Mouse (Mus musculus): ENCODE data around the gene C2cd4c. TPM values are rescaled to one million over a fixed set of nuclear protein-coding genes. Genes with fewer than 3 reads are reported as not detected.

C2cd4c gene
- polyA plus RNA-seq, 1 experiment: 0.05 TPM

GRCm38 (mm10) chr10:79584426-79584825 lies 29.4 kb downstream of the C2cd4c start:
- Histone ChIP-seq H3K4me1 (replicated peaks; ENCODE audit: control insufficient read depth, insufficient read depth, low read length) (no peaks in the 10 kb centered on the region), H3K4me3 (ENCODE audit: control insufficient read depth, insufficient read depth, low read length) (no peak overlapping the region), H3K27ac (ENCODE audit: control insufficient read depth, insufficient read depth, low read length) (no peak overlapping the region), H3K27me3 (ENCODE audit: control insufficient read depth, insufficient read depth, low read length) (no peaks in the 10 kb centered on the region), H3K36me3 (ENCODE audit: control insufficient read depth, insufficient read depth, low read length) (no peaks in the 10 kb centered on the region)
- WGBS: 75% methylated on average over 9 of the region's 9 CpGs
- no peak for DNase-seq
- no peak for TF ChIP-seq CTCF (IDR thresholded peaks at IDR 0.05; ENCODE audit: borderline replicate concordance, control insufficient read depth, extremely low read depth, insufficient read depth, low read length, poor library complexity)
- no peak for TF ChIP-seq POLR2A (IDR thresholded peaks at IDR 0.05; ENCODE audit: control insufficient read depth, extremely low read depth, insufficient read depth, low read length, poor library complexity)

- H3K36me3 ChIP-seq (ENCODE audit: control insufficient read depth, insufficient read depth, low read length): no peaks in the 10 kb centered on the region
- H3K27me3 ChIP-seq (ENCODE audit: control insufficient read depth, insufficient read depth, low read length): no peaks in the 10 kb centered on the region
- no peak for DNase-seq
- WGBS: 80% methylated on average over 7 of the region's 7 CpGs
- H3K4me1 ChIP-seq (replicated peaks; ENCODE audit: control insufficient read depth, insufficient read depth, low read length): no peaks in the 10 kb centered on the region
- TF ChIP-seq CTCF (IDR thresholded peaks at IDR 0.05; ENCODE audit: borderline replicate concordance, control insufficient read depth, extremely low read depth, insufficient read depth, low read length, poor library complexity) (no peak), POLR2A (IDR thresholded peaks at IDR 0.05; ENCODE audit: control insufficient read depth, extremely low read depth, insufficient read depth, low read length, poor library complexity) (no peak)
- no peak overlapping the region for H3K27ac ChIP-seq (ENCODE audit: control insufficient read depth, insufficient read depth, low read length)
- no peak overlapping the region for H3K4me3 ChIP-seq (ENCODE audit: control insufficient read depth, insufficient read depth, low read length)
Measured at GRCm38 (mm10) chr10:79584021-79584420, 29.8 kb downstream of the C2cd4c start.

GRCm38 (mm10) chr10:79581501-79581900 lies 32.3 kb downstream of the C2cd4c start:
- no peak overlapping the region for H3K27ac ChIP-seq (ENCODE audit: control insufficient read depth, insufficient read depth, low read length)
- no peaks in the 10 kb centered on the region for H3K27me3 ChIP-seq (ENCODE audit: control insufficient read depth, insufficient read depth, low read length)
- no peak for TF ChIP-seq CTCF (IDR thresholded peaks at IDR 0.05; ENCODE audit: borderline replicate concordance, control insufficient read depth, extremely low read depth, insufficient read depth, low read length, poor library complexity)
- TF ChIP-seq POLR2A (IDR thresholded peaks at IDR 0.05; ENCODE audit: control insufficient read depth, extremely low read depth, insufficient read depth, low read length, poor library complexity): no peak
- H3K4me1 ChIP-seq (replicated peaks; ENCODE audit: control insufficient read depth, insufficient read depth, low read length): no peaks in the 10 kb centered on the region
- no peaks in the 10 kb centered on the region for H3K36me3 ChIP-seq (ENCODE audit: control insufficient read depth, insufficient read depth, low read length)
- no peak for DNase-seq
- H3K4me3 ChIP-seq (ENCODE audit: control insufficient read depth, insufficient read depth, low read length): no peak overlapping the region
- WGBS: 95% methylated on average over 8 of the region's 8 CpGs

- Histone ChIP-seq H3K27ac (ENCODE audit: control insufficient read depth, insufficient read depth, low read length) (no peak overlapping the region), H3K4me3 (ENCODE audit: control insufficient read depth, insufficient read depth, low read length) (no peak overlapping the region), H3K36me3 (ENCODE audit: control insufficient read depth, insufficient read depth, low read length) (no peaks in the 10 kb centered on the region), H3K4me1 (replicated peaks; ENCODE audit: control insufficient read depth, insufficient read depth, low read length) (no peaks in the 10 kb centered on the region), H3K27me3 (ENCODE audit: control insufficient read depth, insufficient read depth, low read length) (no peaks in the 10 kb centered on the region)
- WGBS: 62% methylated on average over 6 of the region's 6 CpGs
- TF ChIP-seq CTCF (IDR thresholded peaks at IDR 0.05; ENCODE audit: borderline replicate concordance, control insufficient read depth, extremely low read depth, insufficient read depth, low read length, poor library complexity): peak; percentile 60; the same call in 1 of the 2 replicates
- TF ChIP-seq POLR2A (IDR thresholded peaks at IDR 0.05; ENCODE audit: control insufficient read depth, extremely low read depth, insufficient read depth, low read length, poor library complexity): no peak
- DNase-seq: peak; percentile 51
Measured at GRCm38 (mm10) chr10:79580811-79581210, 33.0 kb downstream of the C2cd4c start.

- no peak for DNase-seq
Measured at GRCm38 (mm10) chr10:79580356-79580755, 33.5 kb downstream of the C2cd4c start.

GRCm38 (mm10) chr10:79579781-79580180 lies 34.0 kb downstream of the C2cd4c start:
- TF ChIP-seq POLR2A (IDR thresholded peaks at IDR 0.05; ENCODE audit: control insufficient read depth, extremely low read depth, insufficient read depth, low read length, poor library complexity) (no peak), CTCF (IDR thresholded peaks at IDR 0.05; ENCODE audit: borderline replicate concordance, control insufficient read depth, extremely low read depth, insufficient read depth, low read length, poor library complexity) (no peak)
- H3K27ac ChIP-seq (ENCODE audit: control insufficient read depth, insufficient read depth, low read length): no peak overlapping the region
- no peaks in the 10 kb centered on the region for H3K27me3 ChIP-seq (ENCODE audit: control insufficient read depth, insufficient read depth, low read length)
- WGBS: 81% methylated on average over 12 of the region's 12 CpGs
- H3K36me3 ChIP-seq (ENCODE audit: control insufficient read depth, insufficient read depth, low read length): no peaks in the 10 kb centered on the region
- no peak for DNase-seq
- H3K4me3 ChIP-seq (ENCODE audit: control insufficient read depth, insufficient read depth, low read length): no peak overlapping the region
- no peaks in the 10 kb centered on the region for H3K4me1 ChIP-seq (replicated peaks; ENCODE audit: control insufficient read depth, insufficient read depth, low read length)

More at GRCm38 (mm10) chr10:79580356-79580755, 33.5 kb downstream of the C2cd4c start:
- Histone ChIP-seq H3K36me3 (ENCODE audit: control insufficient read depth, insufficient read depth, low read length) (no peaks in the 10 kb centered on the region), H3K27me3 (ENCODE audit: control insufficient read depth, insufficient read depth, low read length) (no peaks in the 10 kb centered on the region), H3K4me3 (ENCODE audit: control insufficient read depth, insufficient read depth, low read length) (no peak overlapping the region), H3K4me1 (replicated peaks; ENCODE audit: control insufficient read depth, insufficient read depth, low read length) (no peaks in the 10 kb centered on the region), H3K27ac (ENCODE audit: control insufficient read depth, insufficient read depth, low read length) (no peak overlapping the region)
- TF ChIP-seq CTCF (IDR thresholded peaks at IDR 0.05; ENCODE audit: borderline replicate concordance, control insufficient read depth, extremely low read depth, insufficient read depth, low read length, poor library complexity): no peak
- TF ChIP-seq POLR2A (IDR thresholded peaks at IDR 0.05; ENCODE audit: control insufficient read depth, extremely low read depth, insufficient read depth, low read length, poor library complexity): no peak
- 84% methylated on average over 7 of the region's 7 CpGs for WGBS

- Histone ChIP-seq H3K36me3 (ENCODE audit: control insufficient read depth, insufficient read depth, low read length) (no peaks in the 10 kb centered on the region), H3K4me1 (replicated peaks; ENCODE audit: control insufficient read depth, insufficient read depth, low read length) (no peaks in the 10 kb centered on the region), H3K27ac (ENCODE audit: control insufficient read depth, insufficient read depth, low read length) (no peak overlapping the region), H3K4me3 (ENCODE audit: control insufficient read depth, insufficient read depth, low read length) (no peak overlapping the region), H3K27me3 (ENCODE audit: control insufficient read depth, insufficient read depth, low read length) (no peaks in the 10 kb centered on the region)
- 66% methylated on average over 7 of the region's 7 CpGs for WGBS
- no peak for TF ChIP-seq CTCF (IDR thresholded peaks at IDR 0.05; ENCODE audit: borderline replicate concordance, control insufficient read depth, extremely low read depth, insufficient read depth, low read length, poor library complexity)
- TF ChIP-seq POLR2A (IDR thresholded peaks at IDR 0.05; ENCODE audit: control insufficient read depth, extremely low read depth, insufficient read depth, low read length, poor library complexity): no peak
- no peak for DNase-seq
Measured at GRCm38 (mm10) chr10:79578891-79579290, 34.9 kb downstream of the C2cd4c start.

Measured in thymus, adult 2 months (tissue).